Mouse (Mus musculus) midbrain, embryonic 13.5 days (tissue): Measurements from ENCODE around the gene Adcy3. TPM values are rescaled to one million over a fixed set of nuclear protein-coding genes. Genes with fewer than 3 reads are reported as not detected.

Experiments
- ATAC-seq: fragments of 200-750 bp; cut with Nextera tagmentation; 2 replicates; pipeline ENCODE4 v1.8.0; 2017; ENCODE audit warnings: mild to moderate bottlenecking, moderate TSS enrichment, moderate library complexity
- H3K27ac ChIP-seq: fragments of 300-500 bp; sonication (generic); 2 replicates; pipeline ENCODE4 v1.5.1; 2015; ENCODE audit warnings: inconsistent platforms, mild to moderate bottlenecking, moderate library complexity
- H3K27me3 ChIP-seq: fragments of 300-500 bp; sonication (generic); 2 replicates; pipeline ENCODE4 v1.6.1; 2015; ENCODE audit warnings: mild to moderate bottlenecking, inconsistent platforms
- H3K36me3 ChIP-seq: fragments of 300-500 bp; sonication (generic); 2 replicates; pipeline ENCODE4 v1.6.1; 2015; ENCODE audit warnings: mild to moderate bottlenecking, inconsistent platforms
- H3K4me1 ChIP-seq: fragments of 300-500 bp; sonication (generic); replicated peaks from 2 replicates; pipeline ENCODE4 v1.6.1; 2015; ENCODE audit warnings: inconsistent platforms
- H3K4me2 ChIP-seq: fragments of 300-500 bp; sonication (generic); replicated peaks from 2 replicates; pipeline ENCODE4 v1.6.1; 2015; ENCODE audit warnings: moderate library complexity, mild to moderate bottlenecking, inconsistent platforms
- H3K4me3 ChIP-seq: fragments of 300-500 bp; sonication (generic); replicated peaks from 2 replicates; pipeline ENCODE4 v1.5.1; 2015; ENCODE audit warnings: mild to moderate bottlenecking, inconsistent platforms
- H3K9ac ChIP-seq: fragments of 300-500 bp; sonication (generic); replicated peaks from 2 replicates; pipeline ENCODE4 v1.6.1; 2015; ENCODE audit warnings: mild to moderate bottlenecking, inconsistent platforms
- H3K9me3 ChIP-seq: fragments of 300-500 bp; sonication (generic); 2 replicates; pipeline ENCODE4 v1.6.1; 2016; ENCODE audit warnings: mild to moderate bottlenecking, inconsistent platforms
- WGBS: fragments of 180-500 bp; shearing (Covaris S2); methylation state at CpG from one replicate; pipeline ENCODE4 v1.1.7; 2015; 5-methylcytosine and 5-hydroxymethylcytosine counted together
- polyA plus RNA-seq: library from polyadenylated mRNA; unstranded; fragments of >200 nt; fragmentation: Nextera tagmentation; extraction: Ambion mirVana; gene quantifications from 2 replicates; pipeline ENCODE4 v1.2.1, GENCODE M21; 2015

The Adcy3 gene
- polyA plus RNA-seq, 1 experiment from 2014 or later = 5.8 TPM

- Histone ChIP-seq H3K9ac (no peak overlapping the region), H3K9me3 (no peaks in the 10 kb centered on the region), H3K27me3 (no peaks in the 10 kb centered on the region), H3K27ac (no peak overlapping the region), H3K36me3 (no peaks in the 10 kb centered on the region), H3K4me2 (no peak overlapping the region), H3K4me1 (no peaks in the 10 kb centered on the region), H3K4me3 (no peak overlapping the region)
- no peak for ATAC-seq
- WGBS = 88% methylated on average over 3 of the region's 3 CpGs
These were observed 25.3 kb downstream of the Adcy3 start for GRCm38 (mm10) chr12:4158179-4158578.

- Histone ChIP-seq H3K27ac (no peak overlapping the region), H3K4me1 (no peaks in the 10 kb centered on the region), H3K27me3 (no peaks in the 10 kb centered on the region), H3K9ac (no peak overlapping the region), H3K9me3 (no peaks in the 10 kb centered on the region), H3K36me3 (no peaks in the 10 kb centered on the region), H3K4me2 (no peak overlapping the region), H3K4me3 (no peak overlapping the region)
- 91% methylated on average over 7 of the region's 7 CpGs for WGBS
- ATAC-seq = no peak
These were observed 26.1 kb downstream of the Adcy3 start for GRCm38 (mm10) chr12:4158868-4159632.

GRCm38 (mm10) chr12:4160322-4160721 lies 27.4 kb downstream of the Adcy3 start:
- WGBS = 77% methylated on average over 7 of the region's 7 CpGs
- Histone ChIP-seq H3K27me3 (no peaks in the 10 kb centered on the region), H3K9ac (no peak overlapping the region), H3K4me2 (no peak overlapping the region), H3K36me3 (no peaks in the 10 kb centered on the region), H3K4me1 (no peaks in the 10 kb centered on the region), H3K27ac (no peak overlapping the region), H3K4me3 (no peak overlapping the region), H3K9me3 (no peaks in the 10 kb centered on the region)
- no peak for ATAC-seq

- no peak overlapping the region for H3K4me3 ChIP-seq
- no peak for ATAC-seq
- no peaks in the 10 kb centered on the region for H3K36me3 ChIP-seq
- no peaks in the 10 kb centered on the region for H3K9me3 ChIP-seq
- no peak overlapping the region for H3K27ac ChIP-seq
- no peaks in the 10 kb centered on the region for H3K4me1 ChIP-seq
- H3K9ac ChIP-seq = no peak overlapping the region
- no peak overlapping the region for H3K4me2 ChIP-seq
- no peaks in the 10 kb centered on the region for H3K27me3 ChIP-seq
- WGBS = 49% methylated on average over 2 of the region's 2 CpGs
These were observed 30.0 kb downstream of the Adcy3 start for GRCm38 (mm10) chr12:4162886-4163285.

- no peak for ATAC-seq
- no peaks in the 10 kb centered on the region for H3K36me3 ChIP-seq
- no peaks in the 10 kb centered on the region for H3K27me3 ChIP-seq
- no peak overlapping the region for H3K4me3 ChIP-seq
- H3K4me2 ChIP-seq = no peak overlapping the region
- no peak overlapping the region for H3K27ac ChIP-seq
- WGBS = 66% methylated on average over 3 of the region's 3 CpGs
- no peaks in the 10 kb centered on the region for H3K4me1 ChIP-seq
- no peaks in the 10 kb centered on the region for H3K9me3 ChIP-seq
- H3K9ac ChIP-seq = no peak overlapping the region
These were observed 34.1 kb downstream of the Adcy3 start for GRCm38 (mm10) chr12:4166970-4167369.

GRCm38 (mm10) chr12:4169058-4169457 lies 36.2 kb downstream of the Adcy3 start:
- Histone ChIP-seq H3K4me2 (no peak overlapping the region), H3K27ac (no peak overlapping the region), H3K9ac (no peak overlapping the region), H3K4me3 (no peak overlapping the region), H3K27me3 (no peaks in the 10 kb centered on the region), H3K4me1 (no peaks in the 10 kb centered on the region), H3K36me3 (no peaks in the 10 kb centered on the region), H3K9me3 (no peaks in the 10 kb centered on the region)
- ATAC-seq = no peak
- 100% methylated on average over 1 of the region's 1 CpGs for whole genome bisulfite sequencing

- Histone ChIP-seq H3K9ac (no peak overlapping the region), H3K27ac (no peak overlapping the region), H3K4me3 (no peak overlapping the region), H3K4me2 (no peak overlapping the region), H3K4me1 (no peaks in the 10 kb centered on the region), H3K27me3 (no peaks in the 10 kb centered on the region), H3K36me3 (no peaks in the 10 kb centered on the region), H3K9me3 (no peaks in the 10 kb centered on the region)
- ATAC-seq = no peak
- WGBS = 90% methylated on average over 5 of the region's 5 CpGs
These were observed 36.7 kb downstream of the Adcy3 start for GRCm38 (mm10) chr12:4169622-4170021.

GRCm38 (mm10) chr12:4173108-4173790 lies 40.3 kb downstream of the Adcy3 start:
- no peak overlapping the region for H3K27ac ChIP-seq
- no peaks in the 10 kb centered on the region for H3K27me3 ChIP-seq
- H3K36me3 ChIP-seq = no peaks in the 10 kb centered on the region
- H3K4me2 ChIP-seq = no peak overlapping the region
- no peak for ATAC-seq
- H3K9ac ChIP-seq = no peak overlapping the region
- WGBS = 89% methylated on average over 15 of the region's 15 CpGs
- no peaks in the 10 kb centered on the region for H3K9me3 ChIP-seq
- 0 out of 2 replicates have a peak, but pooled peaks cover under 1% of the 10 kb centered on the region for H3K4me1 ChIP-seq
- H3K4me3 ChIP-seq = no peak overlapping the region

GRCm38 (mm10) chr12:4178839-4179238 lies 45.9 kb downstream of the Adcy3 start:
- Histone ChIP-seq H3K27me3 (no peaks in the 10 kb centered on the region), H3K9ac (no peak overlapping the region), H3K4me1 (peaks cover 9% of the 10 kb centered on the region), H3K4me3 (no peak overlapping the region), H3K27ac (no peak overlapping the region), H3K9me3 (no peaks in the 10 kb centered on the region), H3K4me2 (no peak overlapping the region), H3K36me3 (no peaks in the 10 kb centered on the region)
- WGBS = 38% methylated on average over 5 of the region's 5 CpGs
- peak; percentile 43; the same call in 1 of the 2 replicates for ATAC-seq

GRCm38 (mm10) chr12:4179671-4180233 lies 46.8 kb downstream of the Adcy3 start:
- ATAC-seq = no peak
- Histone ChIP-seq H3K9ac (no peak overlapping the region), H3K4me2 (no peak overlapping the region), H3K4me1 (peaks cover 9% of the 10 kb centered on the region), H3K9me3 (no peaks in the 10 kb centered on the region), H3K36me3 (no peaks in the 10 kb centered on the region), H3K27ac (no peak overlapping the region), H3K27me3 (no peaks in the 10 kb centered on the region), H3K4me3 (no peak overlapping the region)
- 86% methylated on average over 6 of the region's 6 CpGs for WGBS

GRCm38 (mm10) chr12:4180507-4180906 lies 47.6 kb downstream of the Adcy3 start:
- H3K4me2 ChIP-seq = no peak overlapping the region
- no peaks in the 10 kb centered on the region for H3K9me3 ChIP-seq
- WGBS = 58% methylated on average over 3 of the region's 3 CpGs
- no peaks in the 10 kb centered on the region for H3K27me3 ChIP-seq
- no peak for ATAC-seq
- H3K9ac ChIP-seq = no peak overlapping the region
- H3K27ac ChIP-seq = no peak overlapping the region
- no peak overlapping the region for H3K4me3 ChIP-seq
- no peaks in the 10 kb centered on the region for H3K36me3 ChIP-seq
- H3K4me1 ChIP-seq = peaks cover 9% of the 10 kb centered on the region

- Histone ChIP-seq H3K4me2 (no peak overlapping the region), H3K27ac (no peak overlapping the region), H3K27me3 (no peaks in the 10 kb centered on the region), H3K9ac (no peak overlapping the region), H3K9me3 (no peaks in the 10 kb centered on the region), H3K4me3 (no peak overlapping the region), H3K36me3 (no peaks in the 10 kb centered on the region), H3K4me1 (peaks cover 10% of the 10 kb centered on the region; the same call in 1 of the 2 replicates)
- ATAC-seq = no peak
- 79% methylated on average over 2 of the region's 2 CpGs for WGBS
These were observed 51.7 kb downstream of the Adcy3 start for GRCm38 (mm10) chr12:4184648-4185047.
